Mouse (Mus musculus) telencephalon, adult 2 months (tissue): ENCODE results near the gene Sowaha.

Experiments used
- DNase-seq: peaks from one replicate; pipeline ENCODE4 v3.0.0-alpha.2; 2011; ENCODE audit warnings: low read depth, low spot score

The Sowaha gene

DNA sequence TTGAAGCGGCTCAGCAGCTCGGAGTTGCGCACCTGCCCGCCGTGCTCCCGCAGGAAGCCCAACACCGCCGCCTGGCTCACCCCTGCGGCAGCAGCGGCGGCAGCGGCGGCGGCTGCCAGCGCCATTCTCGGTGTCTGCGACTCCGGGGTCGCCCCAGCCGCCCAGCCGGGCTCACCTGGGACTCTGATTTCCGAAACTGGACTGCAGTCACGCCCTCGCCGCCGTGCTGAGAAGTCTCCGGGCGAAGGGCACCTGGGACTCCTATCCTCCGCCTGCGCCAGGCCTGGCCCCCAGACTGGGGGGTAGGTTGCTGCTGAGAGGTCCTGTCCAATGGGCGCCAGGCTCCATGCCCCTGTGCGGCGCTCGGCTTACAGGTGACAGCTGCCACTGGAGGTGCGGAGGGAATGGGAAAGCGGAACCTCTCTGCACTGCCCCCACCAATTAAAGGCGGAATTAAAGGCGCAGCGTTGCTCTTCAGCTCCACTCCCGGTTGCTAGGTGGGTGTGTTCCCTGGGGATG is at the start of gene Sowaha, which contains the start of gene Gm9945:
Sowaha (minus strand) TSS at position 492 of the 519 bp plus-strand sequence.
Gm9945 (plus strand) TSS at position 384 of the 519 bp plus-strand sequence.
- DNase-seq: peak; percentile 79

DNA sequence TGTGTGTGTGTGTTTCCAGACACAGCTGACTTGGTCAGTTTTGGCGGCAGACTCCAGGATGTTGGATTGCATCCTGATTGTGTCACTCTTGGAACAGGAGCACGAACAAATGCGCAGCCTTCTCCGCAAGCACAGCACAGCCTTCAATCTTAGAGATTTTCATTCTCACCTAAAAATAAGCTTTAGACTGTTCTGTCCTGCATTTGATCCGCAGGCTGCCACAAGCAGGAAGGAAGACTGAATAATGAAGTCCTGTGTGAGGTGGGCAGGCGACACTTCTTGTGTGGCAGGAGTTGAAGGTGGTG is 49.1 kb upstream of the Sowaha start:
- no peak for DNase-seq

DNA sequence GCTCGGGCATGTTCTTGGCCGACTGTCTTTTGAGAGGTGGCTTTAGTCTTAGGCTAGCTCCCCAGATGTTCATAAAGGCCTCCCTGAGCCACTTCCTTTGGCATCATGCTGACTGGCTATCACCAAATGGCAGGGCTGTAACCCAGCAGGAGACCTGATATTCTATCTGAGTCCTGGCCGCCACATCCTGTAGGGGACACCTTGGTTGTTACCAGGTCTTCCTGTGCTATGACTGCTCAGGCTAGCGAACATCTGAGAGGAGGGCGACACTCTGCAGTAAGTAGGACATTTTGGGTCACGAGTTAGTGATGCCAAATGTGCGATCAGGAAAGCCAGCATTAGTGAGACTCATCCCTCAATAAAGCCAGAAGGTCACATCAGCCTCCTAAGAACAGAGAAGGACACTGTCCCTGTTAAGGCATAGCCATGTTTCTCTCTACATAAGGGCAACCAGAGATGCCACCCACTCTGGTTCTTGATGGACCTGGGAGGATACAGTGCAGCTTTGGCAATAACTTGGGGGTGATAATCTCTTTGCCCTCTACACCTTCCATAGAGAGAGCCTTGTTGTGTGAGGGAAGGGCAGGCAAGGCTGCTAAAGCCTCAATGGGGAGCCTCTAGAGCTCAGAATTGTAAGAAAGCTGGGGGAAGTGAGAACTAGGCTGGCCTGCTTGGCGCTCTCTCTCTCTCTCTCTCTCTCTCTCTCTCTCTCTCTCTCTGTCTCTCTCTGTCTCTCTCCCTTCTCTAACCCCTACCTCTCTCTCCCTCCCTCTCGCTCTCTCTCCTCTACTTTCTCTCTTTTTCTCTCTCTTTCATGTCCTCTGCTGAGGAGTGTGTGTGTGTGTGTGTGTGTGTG is 48.6 kb upstream of the Sowaha start:
- DNase-seq: no peak

DNA sequence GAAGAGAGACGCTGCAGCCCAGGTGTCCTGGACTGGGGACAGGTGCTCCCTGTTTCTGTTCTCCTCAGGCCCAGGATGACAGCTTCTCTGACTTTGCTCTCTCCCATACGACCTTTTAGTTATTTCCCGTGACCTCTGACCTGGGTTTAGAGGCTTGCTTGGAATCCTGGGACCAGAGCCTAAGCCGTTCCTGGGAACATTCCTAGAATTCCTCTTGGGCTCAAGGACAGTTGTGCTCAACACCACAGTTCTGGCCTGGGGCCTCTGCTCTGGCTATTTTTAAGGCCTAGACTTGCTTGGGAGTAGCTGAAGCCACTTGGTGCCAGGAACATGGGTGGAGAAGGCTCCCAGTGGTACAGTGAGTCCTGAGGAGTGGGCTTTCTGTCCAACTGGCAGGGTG is 45.4 kb upstream of the Sowaha start:
- DNase-seq: no peak

DNA sequence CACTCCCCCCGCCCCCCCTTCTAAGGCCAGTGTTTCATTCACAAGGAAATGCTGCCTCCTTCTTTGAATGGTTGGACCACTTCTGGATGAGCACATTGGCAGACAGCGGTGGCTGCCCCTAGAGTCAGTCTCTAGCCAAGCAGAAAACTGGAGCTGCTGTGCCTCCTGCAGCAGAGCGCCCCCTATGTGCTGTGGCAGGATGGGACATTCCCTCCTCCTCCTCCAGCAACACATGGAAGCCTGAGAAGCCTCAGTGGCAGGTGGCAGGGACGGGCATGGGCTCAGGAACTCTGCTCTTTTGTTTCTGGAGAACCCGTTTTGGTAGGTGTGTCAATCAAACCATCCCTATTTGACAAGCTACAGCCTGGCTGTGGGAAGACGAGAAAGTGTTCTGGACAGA is 44.8 kb upstream of the Sowaha start:
- DNase-seq: no peak

DNA sequence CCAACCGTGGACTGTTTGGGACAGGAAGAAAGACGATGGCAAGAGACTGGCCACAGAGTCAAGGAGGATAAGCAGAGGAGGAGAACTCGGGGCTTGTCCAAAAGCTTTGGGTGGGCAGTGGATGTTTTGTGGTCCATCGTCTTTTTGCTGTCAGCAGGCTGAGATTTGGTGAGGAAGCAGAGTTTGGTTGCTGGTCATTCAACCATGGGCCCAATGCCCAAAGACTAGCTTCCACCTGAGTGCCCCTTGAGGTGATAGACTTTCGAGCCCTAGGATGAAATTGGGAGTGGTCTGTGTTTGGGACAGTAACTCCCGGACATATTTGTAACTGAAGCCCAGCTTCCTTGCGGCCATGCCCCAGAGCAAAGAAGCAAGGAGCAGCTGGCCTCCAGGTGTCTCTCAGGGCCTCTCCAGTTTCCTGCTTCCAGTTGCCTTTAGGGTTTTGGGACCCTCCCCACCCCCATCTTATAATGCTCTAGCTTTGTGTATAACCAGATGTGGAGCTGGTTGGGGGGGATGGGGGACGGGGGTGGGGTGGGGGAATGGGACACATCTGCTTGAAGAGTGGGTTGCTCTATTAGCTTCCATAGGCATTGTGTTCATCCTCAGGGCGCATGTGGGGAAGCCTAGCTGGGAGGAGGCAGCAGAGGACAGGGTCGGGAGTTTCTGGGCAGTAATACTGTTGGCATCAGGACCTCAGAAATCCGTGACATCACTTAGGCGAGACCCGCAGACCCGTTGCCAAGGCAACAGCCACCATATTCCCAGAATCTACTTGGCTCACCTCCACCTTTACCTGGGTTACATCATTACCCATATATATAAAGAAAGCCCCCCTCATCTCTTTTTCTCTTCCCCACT is 43.7 kb upstream of the Sowaha start:
- DNase-seq: no peak

DNA sequence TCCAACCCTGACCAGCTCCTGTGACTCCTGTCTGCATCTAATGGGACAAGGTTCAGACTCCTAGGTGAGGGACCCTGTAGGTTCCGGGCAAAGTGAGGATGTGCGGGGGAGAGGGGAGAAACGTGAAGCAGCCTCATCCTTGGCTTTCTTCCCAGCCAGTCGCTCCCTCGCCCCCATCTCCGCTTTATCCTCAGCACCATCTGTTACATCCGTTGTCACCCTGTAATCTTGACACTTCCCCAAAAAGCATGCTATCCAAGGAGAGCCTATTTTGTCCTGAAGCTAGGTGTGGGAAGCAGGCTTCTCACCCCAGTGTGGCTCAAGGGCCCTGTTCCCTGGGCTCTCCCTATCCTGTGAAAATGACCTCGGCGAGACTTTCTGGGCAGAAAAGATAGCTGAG is 42.9 kb upstream of the Sowaha start:
- peak; percentile 80 for DNase-seq

DNA sequence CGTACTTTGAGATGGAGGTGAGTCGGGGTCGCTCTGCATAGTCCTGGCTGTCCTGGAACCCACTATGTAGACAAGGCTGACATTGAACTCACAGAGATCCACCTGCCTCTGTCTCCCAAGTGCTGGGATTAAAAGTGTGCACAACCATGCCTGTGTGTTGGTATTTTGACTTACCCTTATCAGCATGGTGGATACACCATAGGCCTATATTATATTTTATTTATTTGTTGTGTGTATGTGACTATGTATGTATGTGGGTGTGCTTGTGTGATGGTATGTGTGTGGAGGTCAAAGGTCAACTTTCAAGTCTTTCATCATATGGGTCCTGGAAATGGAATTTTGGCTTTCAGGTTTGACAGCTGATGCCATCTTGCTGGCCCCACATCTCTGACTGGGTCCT is 42.3 kb upstream of the Sowaha start:
- no peak for DNase-seq

DNA sequence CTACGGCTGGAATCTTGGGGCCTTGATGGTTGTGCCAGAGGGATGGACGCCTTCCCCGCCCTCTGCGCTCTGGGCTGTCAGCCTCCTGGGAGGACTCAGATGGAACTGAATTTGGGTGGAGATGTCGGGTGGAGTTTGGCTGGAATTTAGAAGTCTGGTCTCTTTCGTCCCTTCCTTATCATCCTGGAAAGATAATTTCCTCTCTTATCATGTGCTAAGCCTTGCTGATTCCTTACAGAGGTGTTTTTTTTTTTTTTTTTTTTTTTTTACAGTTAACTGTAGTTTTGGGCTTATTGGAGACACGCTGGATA is 41.7 kb upstream of the Sowaha start:
- no peak for DNase-seq

DNA sequence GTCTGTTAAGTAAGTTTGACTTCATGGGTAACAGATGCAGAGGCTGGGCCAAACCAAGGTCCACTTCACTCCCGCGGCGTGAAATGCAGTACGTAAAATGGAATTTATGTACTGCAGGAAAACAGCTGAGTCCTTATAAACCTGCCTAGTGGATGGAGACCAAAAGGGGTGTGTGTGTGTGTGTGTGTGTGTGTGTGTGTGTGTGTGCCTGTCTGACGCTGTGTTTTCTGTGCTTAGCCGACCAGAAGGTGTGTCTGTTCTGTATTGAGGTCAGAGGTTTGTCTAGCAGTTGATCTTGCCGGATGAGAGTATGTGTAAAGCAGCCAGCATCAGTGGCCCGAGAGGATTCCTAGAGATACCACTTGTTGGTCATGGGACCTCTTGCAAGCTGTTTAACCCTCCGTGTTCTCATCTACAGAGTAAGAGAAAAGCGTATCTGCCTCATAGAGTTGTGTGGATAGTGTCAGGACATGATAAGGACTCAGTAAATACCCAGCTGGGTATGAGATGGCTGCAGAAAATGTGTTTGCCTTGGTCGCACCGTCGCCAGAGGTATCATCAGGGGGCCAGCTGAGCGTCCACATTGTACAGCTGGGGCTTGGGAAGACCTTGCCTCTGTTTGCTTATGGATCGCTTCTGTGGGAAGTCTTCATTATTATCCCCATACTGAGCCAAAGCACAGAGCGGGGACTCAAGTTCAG is 41.2 kb upstream of the Sowaha start:
- no peak for DNase-seq

DNA sequence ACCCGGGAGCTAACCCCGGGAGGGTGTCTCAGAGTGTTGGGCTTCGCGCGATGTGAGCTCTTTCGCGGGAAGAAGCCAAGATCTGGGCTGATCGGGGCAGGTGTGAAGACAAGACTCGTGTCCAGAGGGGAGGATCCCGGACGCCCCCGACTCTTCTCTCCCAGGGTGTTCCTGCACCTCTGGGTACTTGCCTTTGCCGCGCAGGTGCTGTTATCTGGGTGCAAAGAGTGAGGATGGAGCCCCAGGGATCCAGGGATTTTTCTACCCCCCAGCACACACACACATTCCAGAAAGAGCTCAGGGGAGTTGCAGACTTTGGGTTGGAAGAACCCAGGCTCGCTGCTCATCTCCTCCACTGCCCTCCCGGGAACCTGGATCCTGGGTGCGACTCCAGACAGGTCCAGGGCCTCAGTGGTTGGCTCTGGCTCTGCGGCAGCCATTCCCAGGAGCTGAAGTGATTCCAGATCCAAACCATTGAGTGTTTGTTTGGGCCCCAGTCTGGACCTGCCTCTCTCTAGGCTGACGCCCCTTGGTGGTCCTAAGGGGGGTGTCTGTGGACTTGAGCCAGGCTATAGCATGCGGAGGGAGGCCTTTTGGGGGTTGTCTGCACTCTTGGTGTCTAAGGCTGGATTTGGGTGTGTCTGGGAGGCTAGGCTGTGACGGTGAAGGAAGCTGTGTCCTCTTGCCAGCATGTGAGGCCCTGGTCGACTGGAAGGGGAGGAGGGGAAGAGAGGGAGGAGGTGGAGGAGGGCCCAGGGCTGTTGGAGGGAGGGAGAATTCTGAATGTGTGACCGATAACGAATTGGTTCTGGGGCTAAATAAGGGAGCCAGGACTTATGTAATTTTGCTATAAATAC is 40.3 kb upstream of the Sowaha start:
- peak; percentile 94 for DNase-seq

DNA sequence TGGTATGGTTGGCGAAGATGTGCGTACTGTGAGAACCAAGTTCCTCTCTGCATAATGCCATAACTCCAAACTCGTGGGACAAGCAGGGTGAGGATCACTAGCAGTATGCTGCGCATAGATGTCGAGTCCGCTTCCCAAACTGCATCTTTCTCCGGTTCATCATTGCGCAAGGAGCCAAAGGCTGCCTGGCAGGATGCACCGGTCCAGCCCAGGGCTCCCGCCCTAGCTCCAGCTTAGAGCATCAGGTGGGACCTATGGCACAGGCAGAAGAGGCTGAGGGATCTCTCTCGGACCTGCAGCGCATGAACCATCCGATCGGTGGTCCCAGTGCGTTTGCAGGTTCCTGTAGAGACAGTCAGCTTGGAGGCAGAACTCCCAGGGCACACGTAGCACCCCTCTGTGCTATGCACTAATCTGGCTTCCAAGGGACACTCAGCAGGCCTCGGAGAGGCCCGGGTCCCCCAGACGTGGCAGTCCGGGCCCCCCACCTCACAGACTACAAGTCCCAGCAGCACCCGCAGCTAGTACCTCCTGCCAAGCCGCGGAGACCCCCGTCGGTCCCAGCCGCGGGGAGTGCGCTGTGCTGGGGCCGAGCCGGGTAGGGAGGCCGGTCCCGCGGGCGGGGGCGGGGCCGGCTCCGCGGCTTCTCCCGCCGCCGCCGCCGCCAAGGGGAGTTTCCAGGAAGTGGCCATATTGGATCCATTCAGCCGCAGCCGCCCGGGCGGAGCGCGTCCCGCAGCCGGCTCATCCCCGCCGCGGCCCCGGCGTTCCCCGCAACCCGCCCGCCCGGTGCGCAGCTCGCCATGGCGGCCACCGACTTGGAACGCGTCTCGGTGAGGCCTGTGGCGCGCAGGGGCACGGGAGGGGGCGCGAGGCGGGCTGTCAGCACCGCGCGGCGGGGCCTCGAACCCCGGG is 39.4 kb upstream of the Sowaha start, which contains the start of gene Sept8:
Sept8 (plus strand) TSS at position 51 of the 915 bp plus-strand sequence.
- no peak for DNase-seq

DNA sequence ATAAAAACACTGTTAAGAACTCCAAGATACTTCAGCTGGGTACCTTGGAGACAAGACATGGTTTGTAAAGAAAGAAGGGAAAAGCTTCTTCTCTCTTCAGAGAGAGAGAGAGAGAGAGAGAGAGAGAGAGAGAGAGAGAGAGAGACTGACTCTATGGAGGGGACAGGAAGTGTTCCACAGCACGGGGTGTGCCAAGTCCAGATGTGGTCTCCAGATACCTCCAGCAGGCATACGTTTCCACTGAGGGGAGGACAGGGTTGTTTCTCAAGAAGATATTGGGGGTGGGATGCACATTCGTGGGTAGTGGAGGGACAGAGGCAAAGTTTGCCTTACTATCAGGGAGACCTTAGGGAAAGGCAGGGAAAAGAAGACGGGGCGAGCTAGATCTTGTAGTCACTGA is 38.7 kb upstream of the Sowaha start:
- no peak for DNase-seq

DNA sequence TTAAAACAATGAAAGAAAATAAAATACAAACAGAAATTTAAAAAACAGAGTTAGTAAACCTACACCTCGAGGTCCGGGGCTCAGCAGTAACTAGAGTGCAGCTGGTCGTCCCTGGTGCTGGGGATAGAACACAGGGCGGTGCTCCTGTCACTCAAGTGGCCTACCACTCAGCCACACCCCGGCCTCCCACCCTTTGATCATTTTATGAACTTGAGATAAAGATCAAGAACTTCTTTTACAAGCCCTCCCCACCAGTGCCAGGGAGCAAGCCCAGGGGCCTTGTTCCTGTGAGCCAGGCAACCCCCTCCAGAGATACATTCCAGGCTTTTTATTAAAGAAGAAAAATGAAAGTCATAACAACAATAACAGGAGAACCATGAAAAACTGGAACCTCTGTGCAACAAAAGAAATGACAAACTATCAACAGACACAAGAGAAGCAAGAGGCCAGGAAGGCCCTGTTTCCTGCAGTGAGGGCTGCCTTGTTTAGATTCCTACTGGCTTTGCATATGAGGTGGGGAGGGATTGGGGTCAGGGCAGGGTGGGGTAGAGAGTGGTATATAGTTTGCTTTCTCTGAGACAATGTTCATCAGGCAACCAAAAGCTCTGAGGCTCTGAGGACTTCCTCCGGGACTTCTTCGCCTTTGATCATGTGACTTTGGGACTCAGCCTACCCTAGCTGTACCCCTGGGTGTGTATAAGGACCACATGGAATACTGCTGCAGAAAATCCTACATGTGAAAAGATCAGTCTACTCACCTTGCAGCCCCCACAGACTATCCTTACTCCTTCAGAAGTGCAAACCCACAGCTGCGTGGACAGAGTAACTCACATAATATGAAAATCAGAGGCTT is 36.9 kb upstream of the Sowaha start:
- no peak for DNase-seq

DNA sequence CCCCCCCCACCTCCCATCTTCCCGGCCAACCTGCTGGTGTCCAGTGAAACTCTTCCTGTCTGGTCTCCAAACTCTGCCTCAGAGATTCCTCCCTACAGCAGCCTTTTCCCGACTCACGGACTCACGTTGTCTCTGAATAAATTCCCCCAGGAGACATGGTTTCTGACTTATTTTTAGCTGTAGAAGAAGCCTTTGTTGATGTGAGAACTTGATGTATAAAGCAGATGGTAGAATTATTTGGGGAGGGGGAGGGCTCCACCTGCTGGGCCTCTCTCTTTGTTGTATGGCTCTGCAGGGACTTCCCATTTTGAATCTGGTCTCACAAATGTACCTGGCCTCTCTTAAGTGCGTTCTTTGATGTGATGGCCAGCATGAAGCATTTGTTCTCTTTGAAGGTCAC is 30.3 kb upstream of the Sowaha start:
- no peak for DNase-seq

DNA sequence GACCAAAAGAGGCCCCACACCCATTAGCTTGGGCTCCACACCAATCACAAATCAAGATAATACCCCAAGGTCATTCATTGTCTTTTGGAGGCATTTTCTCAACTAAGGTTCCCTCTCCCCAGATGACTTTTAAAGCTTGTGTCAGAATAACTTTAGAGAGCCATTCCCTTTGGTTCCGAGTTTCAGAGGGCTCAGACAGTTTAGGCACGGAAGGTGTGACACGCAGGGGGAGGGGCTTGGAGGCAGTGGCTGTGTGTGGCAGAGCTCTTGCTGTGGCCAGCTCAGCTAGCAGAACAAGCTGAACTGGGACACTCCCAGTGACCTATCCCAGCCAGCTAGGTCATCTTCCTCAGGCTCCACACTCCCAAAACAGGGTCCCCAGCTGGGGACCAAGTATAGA is 28.5 kb upstream of the Sowaha start:
- DNase-seq: no peak

DNA sequence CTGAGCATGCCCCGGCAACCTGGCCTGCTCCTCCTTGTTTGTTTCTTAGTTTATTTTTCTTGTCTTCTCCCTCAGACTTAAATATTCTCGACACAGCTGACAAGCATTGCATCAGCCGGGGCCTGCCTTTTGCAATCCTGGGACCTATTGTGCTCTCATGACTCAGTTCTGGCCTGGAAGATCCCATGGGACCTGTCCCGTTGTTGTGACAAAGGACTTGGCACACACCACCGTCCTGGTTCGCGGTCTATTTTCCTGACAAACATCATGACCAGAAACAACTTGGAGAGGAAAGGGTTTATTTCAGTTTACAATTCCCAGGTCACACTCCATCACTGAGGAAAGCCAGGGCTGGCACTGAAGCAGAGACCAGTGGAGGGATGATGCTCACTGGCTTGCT is 28.1 kb upstream of the Sowaha start:
- no peak for DNase-seq

DNA sequence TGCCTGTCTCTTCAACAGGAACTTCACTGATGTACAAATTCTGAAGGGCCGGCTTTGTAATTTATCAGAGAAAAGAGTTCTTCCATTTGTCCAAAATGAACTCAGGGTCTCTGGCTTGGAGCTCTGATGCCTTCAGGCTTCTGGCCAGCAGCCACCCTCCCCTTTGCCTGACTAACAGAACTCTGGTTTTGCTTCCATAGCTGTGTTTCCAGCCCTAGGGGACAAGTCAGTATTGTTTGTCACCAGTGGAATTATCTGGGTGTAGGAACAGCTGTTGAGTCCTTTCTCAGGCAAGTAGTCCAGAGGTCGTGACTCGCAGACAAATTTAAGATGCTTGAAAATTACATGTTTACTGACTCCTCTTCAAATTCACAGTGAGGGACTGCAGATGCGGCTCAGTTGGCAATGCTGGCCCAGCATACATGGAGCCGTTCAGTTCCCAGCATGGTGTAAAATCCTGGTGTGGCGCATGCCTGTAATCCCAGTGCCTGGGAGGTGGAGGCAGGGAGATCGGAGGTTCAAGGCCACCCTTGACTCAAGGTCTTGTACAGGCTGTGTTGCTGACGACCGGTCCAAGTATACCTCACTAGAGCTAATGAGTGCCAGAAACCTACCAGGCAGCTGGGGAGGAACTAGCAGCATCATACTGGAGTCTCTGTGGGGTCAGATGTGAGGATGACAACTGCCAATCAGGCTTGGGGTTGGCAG is 27.2 kb upstream of the Sowaha start:
- no peak for DNase-seq
